Mouse (Mus musculus): Measurements from ENCODE around the gene Gm13306. TPM values are rescaled to one million over a fixed set of nuclear protein-coding genes. Genes with fewer than 3 reads are reported as not detected.

Gene Gm13306
- not detected for total RNA-seq (2023)

DNA sequence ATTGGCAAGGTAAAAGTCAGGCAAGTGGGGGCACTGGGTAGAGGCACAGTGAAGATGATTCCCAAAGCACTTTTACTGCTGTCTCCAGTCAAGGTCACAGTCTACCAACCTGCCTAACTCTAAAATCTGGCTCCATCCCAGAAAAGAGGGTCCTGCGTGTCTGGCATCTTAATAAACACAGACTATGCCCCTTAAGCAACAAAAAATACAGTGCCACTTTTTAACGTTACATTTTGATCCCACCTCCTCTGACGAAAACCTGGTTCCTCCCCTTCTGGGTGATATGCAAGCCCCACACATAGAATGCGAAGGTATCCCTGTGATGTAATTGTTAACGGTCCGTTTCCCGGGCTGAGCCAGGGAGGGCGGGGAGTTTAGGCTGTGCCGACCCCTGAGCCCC is at the start of gene Gm13306:
Gene Gm13306, plus strand, starts transcription at position 301 of the 400 bp plus-strand sequence.

DNA sequence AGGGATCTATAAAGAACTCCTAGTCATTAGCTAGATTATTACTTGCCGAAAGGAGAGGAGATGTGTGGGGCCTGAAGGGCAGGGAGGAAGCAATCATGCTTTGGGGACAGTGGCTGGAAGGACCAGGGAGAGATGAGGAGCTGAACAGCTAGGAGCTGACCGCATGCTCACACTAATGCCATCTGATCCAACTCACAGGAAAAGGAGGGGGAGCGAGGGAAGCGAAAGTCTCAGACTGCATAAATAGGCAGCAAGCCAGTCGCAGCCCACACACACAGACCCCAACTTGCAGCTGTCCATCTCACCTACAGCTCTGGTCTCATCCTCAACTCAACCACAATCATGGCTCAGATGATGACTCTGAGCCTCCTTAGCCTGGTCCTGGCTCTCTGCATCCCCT is 38.7 kb upstream of the Gm13306 start, which contains the start of gene Gm13304:
Gene Gm13304, plus strand, starts transcription at position 301 of the 400 bp plus-strand sequence.

GRCm38 (mm10) chr4:42168503-42168902 is 15.3 kb downstream of the Gm13306 start, which contains the start of gene Gm13305:
Gm13305 (minus strand) TSS chr4:42168603.

Other genes starting within 250 kb of the Gm13306 start
- gene Gm21541, start 249.8 kb upstream of the Gm13306 start, total RNA-seq (2023), result not detected
- 1 to 10 TPM; 3.6 to 5.7 TPM for gene Gm20878, start 211.9 kb upstream of the Gm13306 start, total RNA-seq (2023)
- gene Fam205a4, start 187.4 kb upstream of the Gm13306 start, total RNA-seq (2023), result not detected
- gene Gm21093, start 118.7 kb upstream of the Gm13306 start, total RNA-seq (2023), result not detected
- gene Gm3893, start 62.2 kb upstream of the Gm13306 start, total RNA-seq (2023), result not detected
- not detected for gene Gm13304, start 38.6 kb upstream of the Gm13306 start, total RNA-seq (2023)
- gene Gm13305, start 15.2 kb downstream of the Gm13306 start, total RNA-seq (2023), result not detected
- gene Gm10600, start 87.2 kb downstream of the Gm13306 start, total RNA-seq (2023), result not detected
- gene Ccl21b, start 102.3 kb downstream of the Gm13306 start, total RNA-seq (2023), result not detected
- not detected for gene Gm21953, start 140.8 kb downstream of the Gm13306 start, total RNA-seq (2023)
- gene Fam205a3, start 164.9 kb downstream of the Gm13306 start, total RNA-seq (2023), result under 1 TPM; 0.15 to 0.20 TPM